Mouse (Mus musculus) stomach, embryonic 14.5 days (tissue): ENCODE data around the gene Mutyh. TPM values are rescaled to one million over a fixed set of nuclear protein-coding genes. Genes with fewer than 3 reads are reported as not detected.
"Not testable (repeated sequence)": the region's sequence is repeated elsewhere in the genome, so short reads cannot be mapped to it uniquely, and the experiment has no call there.

Source experiments
- ATAC-seq: fragments of 200-750 bp; cut with Nextera tagmentation; 2 replicates; pipeline ENCODE4 v1.8.0; 2017; ENCODE audit warnings: low read depth, moderate TSS enrichment; ENCODE audit not compliant: insufficient number of reproducible peaks, insufficient read depth, low FRiP score
- H3K27ac ChIP-seq: fragments of 300-500 bp; sonication (generic); 2 replicates; pipeline ENCODE4 v1.5.1; 2014; ENCODE audit warnings: mild to moderate bottlenecking, low read length, moderate library complexity, mixed read lengths
- H3K27me3 ChIP-seq: fragments of 300-500 bp; sonication (generic); 2 replicates; pipeline ENCODE4 v1.6.1; 2014; ENCODE audit warnings: low read length, control low read depth, mixed read lengths; ENCODE audit not compliant: control insufficient read depth, insufficient read depth
- H3K36me3 ChIP-seq: fragments of 300-500 bp; sonication (generic); 2 replicates; pipeline ENCODE4 v1.6.1; 2014; ENCODE audit warnings: mild to moderate bottlenecking, control low read depth, low read length, moderate library complexity, mixed read lengths; ENCODE audit not compliant: control insufficient read depth, insufficient read depth
- H3K4me1 ChIP-seq: fragments of 300-500 bp; sonication (generic); 2 replicates; pipeline ENCODE4 v1.6.1; 2014; ENCODE audit warnings: low read length, control low read depth, mixed read lengths; ENCODE audit not compliant: control insufficient read depth, insufficient read depth
- H3K4me2 ChIP-seq: fragments of 300-500 bp; sonication (generic); replicated peaks from 2 replicates; pipeline ENCODE4 v1.6.1; 2014; ENCODE audit warnings: low read depth, low read length, control low read depth
- H3K4me3 ChIP-seq: fragments of 300-500 bp; sonication (generic); 2 replicates; pipeline ENCODE4 v1.5.1; 2014; ENCODE audit warnings: low read depth, low read length, control low read depth
- H3K9ac ChIP-seq: fragments of 300-500 bp; sonication (generic); replicated peaks from 2 replicates; pipeline ENCODE4 v1.6.1; 2014; ENCODE audit warnings: low read depth, mild to moderate bottlenecking, control low read depth, low read length, moderate library complexity, mixed read lengths
- H3K9me3 ChIP-seq: fragments of 300-500 bp; sonication (generic); 2 replicates; pipeline ENCODE4 v1.6.1; 2016; ENCODE audit warnings: low read depth, low read length, control low read depth; ENCODE audit not compliant: control insufficient read depth
- WGBS: fragments of 180-500 bp; shearing (Covaris S2); extraction: QIAGEN DNeasy Blood & Tissue Kit; methylation state at CpG from one replicate; pipeline ENCODE4 v1.1.7; 2014; 5-methylcytosine and 5-hydroxymethylcytosine counted together
- polyA plus RNA-seq: library from polyadenylated mRNA; unstranded; fragments of >200 nt; fragmentation: Nextera tagmentation; extraction: Ambion mirVana; gene quantifications from 2 replicates; pipeline ENCODE4 v1.2.1, GENCODE M21; 2014

Mutyh gene
- polyA plus RNA-seq, 1 experiment from 2014 or later = 16.6 TPM

GRCm38 (mm10) chr4:116827819-116828218, 20.3 kb downstream of the Mutyh start:
- Histone ChIP-seq H3K9me3 (no peaks in the 10 kb centered on the region), H3K9ac (no peak overlapping the region), H3K4me2 (no peak overlapping the region), H3K27me3 (no peaks in the 10 kb centered on the region), H3K4me3 (no peak overlapping the region), H3K4me1 (peaks cover 4% of the 10 kb centered on the region; the same call in 1 of the 2 replicates), H3K27ac (no peak overlapping the region), H3K36me3 (no peaks in the 10 kb centered on the region)
- no peak for ATAC-seq
- 3% methylated on average over 4 of the region's 4 CpGs for WGBS

DNA sequence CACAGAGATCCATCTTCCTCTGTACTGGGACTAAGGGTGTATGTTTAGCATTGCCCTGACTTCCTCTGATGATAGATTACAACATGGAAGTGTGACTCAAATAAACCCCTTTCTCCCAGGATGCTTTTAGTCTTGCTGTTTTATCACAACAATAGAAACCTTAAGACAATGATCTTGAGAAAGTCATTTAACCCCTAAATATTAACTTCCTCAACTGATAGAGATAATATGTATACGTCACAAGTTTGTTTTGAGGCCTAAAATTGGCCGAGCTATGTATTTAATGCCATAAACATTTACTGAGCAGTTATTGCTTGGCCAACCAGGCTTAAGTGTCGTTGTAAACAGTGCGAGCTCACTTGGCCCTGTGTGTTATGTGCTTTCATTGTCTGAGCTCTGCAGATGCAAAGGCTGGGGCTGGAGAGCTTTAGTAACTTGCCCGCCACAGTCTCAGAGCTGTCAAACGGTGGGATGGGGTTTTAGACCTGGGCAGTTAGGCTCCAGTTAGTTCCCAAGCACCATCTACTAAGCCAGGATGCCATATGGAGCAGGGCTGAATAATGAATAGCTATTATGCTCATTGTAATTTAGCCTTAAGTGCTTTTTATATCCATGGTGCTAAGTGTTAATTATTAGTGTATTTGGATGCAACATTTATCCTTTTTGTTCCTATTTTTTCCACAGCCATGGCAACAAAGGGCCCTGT, 22.0 kb downstream of the Mutyh start:
- no peaks in the 10 kb centered on the region for H3K9me3 ChIP-seq
- H3K4me2 ChIP-seq = no peak overlapping the region
- H3K36me3 ChIP-seq = no peaks in the 10 kb centered on the region
- no peak overlapping the region for H3K4me3 ChIP-seq
- ATAC-seq = no peak
- peaks cover 4% of the 10 kb centered on the region; the same call in 1 of the 2 replicates for H3K4me1 ChIP-seq
- 45% methylated on average over 6 of the region's 6 CpGs for WGBS
- no peak overlapping the region for H3K9ac ChIP-seq
- no peak overlapping the region for H3K27ac ChIP-seq
- H3K27me3 ChIP-seq = no peaks in the 10 kb centered on the region

GRCm38 (mm10) chr4:116830070-116830368, 22.5 kb downstream of the Mutyh start:
- H3K4me3 ChIP-seq = no peak overlapping the region
- no peak overlapping the region for H3K27ac ChIP-seq
- H3K4me1 ChIP-seq = peaks cover 4% of the 10 kb centered on the region; the same call in 1 of the 2 replicates
- no peaks in the 10 kb centered on the region for H3K36me3 ChIP-seq
- H3K27me3 ChIP-seq = no peaks in the 10 kb centered on the region
- ATAC-seq = no peak
- no peak overlapping the region for H3K4me2 ChIP-seq
- H3K9me3 ChIP-seq = no peaks in the 10 kb centered on the region
- no peak overlapping the region; the same call in 1 of the 2 replicates for H3K9ac ChIP-seq
- 20% methylated on average over 6 of the region's 6 CpGs for WGBS

GRCm38 (mm10) chr4:116838999-116839398, 31.5 kb downstream of the Mutyh start:
- Histone ChIP-seq H3K4me2 (no peak overlapping the region), H3K9ac (no peak overlapping the region), H3K27me3 (peaks cover 3% of the 10 kb centered on the region), H3K27ac (no peak overlapping the region), H3K36me3 (no peaks in the 10 kb centered on the region), H3K4me3 (no peak overlapping the region), H3K9me3 (no peaks in the 10 kb centered on the region), H3K4me1 (no peaks in the 10 kb centered on the region)
- ATAC-seq = no peak
- WGBS = 28% methylated on average over 2 of the region's 2 CpGs

DNA sequence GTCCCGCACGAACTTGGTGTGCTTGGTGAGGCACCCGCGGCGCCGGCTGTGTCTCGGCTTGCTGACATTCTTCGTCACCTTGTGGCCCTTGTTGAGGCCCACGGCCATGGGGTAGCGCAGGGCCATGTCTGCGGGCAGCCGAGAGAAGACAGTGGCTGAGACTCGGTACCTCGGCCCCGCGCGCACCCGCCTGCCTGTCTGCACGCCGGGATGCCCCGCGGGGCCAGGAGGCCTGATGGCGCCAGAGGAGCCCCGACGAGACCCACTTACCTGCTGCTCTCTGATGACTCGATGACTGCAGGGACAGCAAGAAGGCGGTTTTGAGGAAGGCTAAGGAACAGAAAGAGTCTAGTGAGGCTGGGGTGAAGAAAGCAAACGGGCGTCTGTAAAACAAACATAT, 32.6 kb downstream of the Mutyh start:
- not testable (repeated sequence) for H3K9ac ChIP-seq, H3K4me1 ChIP-seq, H3K27me3 ChIP-seq, ATAC-seq, H3K9me3 ChIP-seq, H3K36me3 ChIP-seq, H3K4me3 ChIP-seq, H3K4me2 ChIP-seq, H3K27ac ChIP-seq
- 16% methylated on average over 20 of the region's 29 CpGs for WGBS

DNA sequence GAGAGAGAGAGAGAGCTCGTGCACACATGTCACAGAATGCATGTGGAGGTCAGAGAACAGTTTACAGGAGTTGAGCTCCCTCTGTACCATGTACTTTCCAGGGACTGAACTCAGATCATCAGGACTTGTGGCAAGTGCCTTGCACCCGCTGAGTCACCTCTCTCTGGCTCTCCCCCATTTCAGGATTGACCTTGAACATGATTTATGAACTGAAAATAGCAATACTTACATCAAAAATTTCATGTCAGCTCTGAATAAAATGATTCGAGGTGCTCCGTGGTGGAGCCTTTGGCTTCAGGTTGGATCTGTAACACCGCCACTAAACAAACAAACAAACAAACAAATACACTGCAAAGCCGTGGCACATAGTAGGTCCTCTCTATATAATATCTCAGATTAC, 33.3 kb downstream of the Mutyh start:
- H3K4me1 ChIP-seq = no peaks in the 10 kb centered on the region
- WGBS = 78% methylated on average over 6 of the region's 6 CpGs
- no peak overlapping the region for H3K27ac ChIP-seq
- H3K9ac ChIP-seq = no peak overlapping the region
- ATAC-seq = no peak
- H3K4me3 ChIP-seq = no peak overlapping the region
- H3K4me2 ChIP-seq = no peak overlapping the region
- no peaks in the 10 kb centered on the region for H3K36me3 ChIP-seq
- H3K27me3 ChIP-seq = peaks cover 3% of the 10 kb centered on the region
- no peaks in the 10 kb centered on the region for H3K9me3 ChIP-seq

DNA sequence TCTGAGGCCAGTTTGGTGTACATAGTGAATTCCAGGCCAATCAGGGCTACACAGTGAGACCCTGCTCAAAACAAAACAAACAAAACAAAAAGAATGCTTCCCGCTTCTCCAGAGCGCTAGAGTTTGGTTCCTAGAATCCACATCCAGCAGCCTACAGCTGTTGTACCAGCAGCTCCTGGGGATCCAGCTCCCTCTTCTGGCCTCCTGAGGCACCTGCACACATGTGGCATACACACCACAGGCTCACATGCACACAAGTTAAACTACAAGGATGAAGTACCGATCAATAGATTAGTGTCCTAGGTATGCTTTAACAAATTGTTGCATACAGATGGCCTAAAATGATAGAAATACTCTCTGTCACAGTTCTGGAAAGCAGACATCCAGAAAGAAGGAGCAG, 36.8 kb downstream of the Mutyh start:
- H3K36me3 ChIP-seq = no peaks in the 10 kb centered on the region
- no peaks in the 10 kb centered on the region for H3K4me1 ChIP-seq
- ATAC-seq = no peak
- H3K4me2 ChIP-seq = no peak overlapping the region
- WGBS = 93% methylated on average over 3 of the region's 3 CpGs
- no peaks in the 10 kb centered on the region for H3K9me3 ChIP-seq
- no peak overlapping the region for H3K27ac ChIP-seq
- no peak overlapping the region for H3K4me3 ChIP-seq
- peaks cover under 1% of the 10 kb centered on the region for H3K27me3 ChIP-seq
- H3K9ac ChIP-seq = no peak overlapping the region

DNA sequence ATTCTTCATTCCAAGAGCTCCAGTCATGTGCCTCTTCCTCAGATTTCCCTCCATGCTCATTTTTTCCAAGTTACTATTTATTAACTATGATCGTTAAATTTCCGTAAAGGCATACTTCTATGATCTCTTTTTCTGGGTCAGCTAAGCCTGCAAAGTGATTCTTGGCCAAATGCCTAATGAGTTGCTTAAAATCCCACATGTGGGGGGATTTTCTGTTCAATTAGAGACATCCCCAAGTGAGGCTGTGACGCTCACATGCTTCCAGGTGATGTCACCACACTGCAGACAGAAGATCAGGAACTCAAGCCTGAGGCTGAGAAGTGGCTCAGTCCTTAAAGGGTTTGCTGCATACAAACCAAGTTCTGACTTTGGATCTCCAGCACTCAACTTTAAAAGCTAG, 42.4 kb downstream of the Mutyh start:
- Histone ChIP-seq H3K27me3 (no peaks in the 10 kb centered on the region), H3K9ac (no peak overlapping the region), H3K27ac (no peak overlapping the region), H3K4me2 (no peak overlapping the region), H3K4me1 (no peaks in the 10 kb centered on the region), H3K36me3 (no peaks in the 10 kb centered on the region), H3K4me3 (no peak overlapping the region), H3K9me3 (no peaks in the 10 kb centered on the region)
- ATAC-seq = no peak
- 78% methylated on average over 3 of the region's 3 CpGs for WGBS

DNA sequence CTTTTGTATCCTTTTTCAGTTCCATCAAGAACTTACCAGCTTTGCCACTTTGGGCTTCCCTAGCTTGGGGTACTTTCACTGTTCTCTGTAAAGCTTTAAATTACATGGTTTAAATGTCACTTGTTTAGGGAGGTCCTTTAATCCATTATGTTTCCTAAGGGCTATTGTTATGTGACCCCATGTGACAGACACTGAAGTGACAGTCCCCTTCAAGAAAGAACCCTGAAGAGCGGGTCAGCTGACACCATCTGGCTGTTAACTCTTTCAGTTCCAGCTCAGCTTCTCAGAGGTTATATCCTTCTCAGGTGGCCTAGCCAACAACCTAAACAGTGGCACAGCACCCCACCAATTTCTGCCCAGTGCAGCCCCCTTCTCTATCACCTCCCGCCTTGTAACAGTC, 46.8 kb downstream of the Mutyh start:
- H3K27ac ChIP-seq = no peak overlapping the region
- no peak overlapping the region for H3K4me2 ChIP-seq
- no peaks in the 10 kb centered on the region for H3K27me3 ChIP-seq
- H3K9ac ChIP-seq = no peak overlapping the region
- no peaks in the 10 kb centered on the region for H3K36me3 ChIP-seq
- H3K4me3 ChIP-seq = no peak overlapping the region
- no peaks in the 10 kb centered on the region for H3K4me1 ChIP-seq
- no peak for ATAC-seq
- 16% methylated on average over 2 of the region's 2 CpGs for WGBS
- no peaks in the 10 kb centered on the region for H3K9me3 ChIP-seq
